Mouse (Mus musculus): Measurements from ENCODE around the gene Sem1. TPM values are rescaled to one million over a fixed set of nuclear protein-coding genes. Genes with fewer than 3 reads are reported as not detected.
"Not testable (repeated sequence)": the region's sequence is repeated elsewhere in the genome, so short reads cannot be mapped to it uniquely, and the experiment has no call there.

Sem1 gene
- total RNA-seq (2021), result 10 to 100 TPM; 41.8 to 43.4 TPM
- long read RNA-seq, transcript Sem1-201 (3 exons, 1,472 nt), result major isoform, 65 of 67 reads
- long read RNA-seq, partial matches to known transcripts, result 2 of 67 reads
- long read RNA-seq, other reads (novel, unspliced or antisense), result 0 of 67 reads

- peak; percentile 85 to 95 for DNase-seq (ENCODE audit: low spot score in 2 of 2)
Observed at GRCm38 (mm10) chr6:6578304-6579149, at the start of gene Sem1. TSS of gene Sem1 (minus strand) at chr6:6578663.

- no peak for DNase-seq (ENCODE audit: low spot score in 2 of 2)
Observed at GRCm38 (mm10) chr6:6622846-6623749, 44.6 kb upstream of the Sem1 start.

- DNase-seq (ENCODE audit: low spot score in 2 of 2), result no peak
Observed at GRCm38 (mm10) chr6:6603561-6604544, 25.4 kb upstream of the Sem1 start.

GRCm38 (mm10) chr6:6586313-6586712 lies 7.8 kb upstream of the Sem1 start:
- DNase-seq (ENCODE audit: low spot score in 2 of 2), result no peak

GRCm38 (mm10) chr6:6581849-6582248 lies 3.4 kb upstream of the Sem1 start:
- no peak for DNase-seq (ENCODE audit: low spot score in 2 of 2)

- no peak for DNase-seq (ENCODE audit: low spot score in 2 of 2)
Observed at GRCm38 (mm10) chr6:6577741-6578284, 650 bp downstream of the Sem1 start.

- no peak for DNase-seq (ENCODE audit: low spot score in 2 of 2)
Observed at GRCm38 (mm10) chr6:6577291-6577690, 1.2 kb downstream of the Sem1 start.

- no peak for DNase-seq (ENCODE audit: low spot score in 2 of 2)
Observed at GRCm38 (mm10) chr6:6575796-6576195, 2.7 kb downstream of the Sem1 start.

- no peak for DNase-seq (ENCODE audit: low spot score in 2 of 2)
Observed at GRCm38 (mm10) chr6:6568436-6568835, 10.0 kb downstream of the Sem1 start.

- DNase-seq (ENCODE audit: low spot score in 2 of 2), result no peak
Observed at GRCm38 (mm10) chr6:6563691-6564090, 14.8 kb downstream of the Sem1 start.

GRCm38 (mm10) chr6:6562716-6563115 lies 15.7 kb downstream of the Sem1 start:
- no peak for DNase-seq (ENCODE audit: low spot score in 2 of 2)

GRCm38 (mm10) chr6:6557647-6558046 lies 20.8 kb downstream of the Sem1 start:
- DNase-seq (ENCODE audit: low spot score in 2 of 2), result no peak

- no peak for DNase-seq (ENCODE audit: low spot score in 2 of 2)
Observed at GRCm38 (mm10) chr6:6552006-6552405, 26.5 kb downstream of the Sem1 start.

- DNase-seq (ENCODE audit: low spot score in 2 of 2), result no peak
Observed at GRCm38 (mm10) chr6:6547997-6548396, 30.5 kb downstream of the Sem1 start.

- peak; percentile 33 to 68 for DNase-seq (ENCODE audit: low spot score in 2 of 2)
Observed at GRCm38 (mm10) chr6:6544255-6544645, 34.2 kb downstream of the Sem1 start.

- no peak for DNase-seq (ENCODE audit: low spot score in 2 of 2)
Observed at GRCm38 (mm10) chr6:6543606-6544254, 34.7 kb downstream of the Sem1 start.

GRCm38 (mm10) chr6:6542133-6542532 lies 36.3 kb downstream of the Sem1 start:
- no peak for DNase-seq (ENCODE audit: low spot score in 2 of 2)

- DNase-seq (ENCODE audit: low spot score in 2 of 2), result no peak
Observed at GRCm38 (mm10) chr6:6536781-6537466, 41.5 kb downstream of the Sem1 start.

- not testable (repeated sequence) for DNase-seq (ENCODE audit: low spot score in 2 of 2)
Observed at GRCm38 (mm10) chr6:6536359-6536758, 42.1 kb downstream of the Sem1 start.

Data from layer of hippocampus, adult 18-20 months (tissue).